Mouse (Mus musculus) C2C12 (cell line): ENCODE results near the gene Clybl. TPM values are rescaled to one million over a fixed set of nuclear protein-coding genes. Genes with fewer than 3 reads are reported as not detected.

Experiments
- H3K27me3 ChIP-seq: one replicate; pipeline ENCODE4 v1.6.1; 2011; ENCODE audit not compliant: control insufficient read depth, insufficient read depth, insufficient read length
- H3K36me3 ChIP-seq: one replicate; pipeline ENCODE4 v1.6.1; 2011; ENCODE audit not compliant: control insufficient read depth, insufficient read depth
- H3K4me3 ChIP-seq: one replicate; pipeline ENCODE4 v1.5.1; 2011; ENCODE audit warnings: mild to moderate bottlenecking, control low read depth; ENCODE audit not compliant: poor library complexity, insufficient read depth, severe bottlenecking
- H3K79me2 ChIP-seq: one replicate; pipeline ENCODE4 v1.6.1; 2011; ENCODE audit not compliant: control insufficient read depth, insufficient read depth
- H3K79me3 ChIP-seq: one replicate; pipeline ENCODE4 v1.6.1; 2011; ENCODE audit warnings: low read depth, control low read depth
- H3ac ChIP-seq: one replicate; pipeline ENCODE3; 2011; ENCODE audit warnings: low read depth; ENCODE audit not compliant: control insufficient read depth, insufficient read length
- CEBPB ChIP-seq: IDR thresholded peaks from one replicate; pipeline ENCODE4 v1.6.1; 2011; ENCODE audit warnings: low read depth, mild to moderate bottlenecking, control low read depth, moderate library complexity
- CTCF ChIP-seq: IDR thresholded peaks from one replicate; pipeline ENCODE4 v1.5.1; 2011; ENCODE audit not compliant: control insufficient read depth, insufficient read depth, insufficient read length
- FOSL1 ChIP-seq: IDR thresholded peaks from one replicate; pipeline ENCODE4 v1.8.0; 2011; ENCODE audit warnings: mild to moderate bottlenecking, low read length; ENCODE audit not compliant: poor library complexity, insufficient read depth, severe bottlenecking
- MAX ChIP-seq: IDR thresholded peaks from one replicate; pipeline ENCODE4 v1.6.1; 2011; ENCODE audit warnings: mild to moderate bottlenecking, control low read depth
- MYOD1 ChIP-seq: IDR thresholded peaks from one replicate; pipeline ENCODE4 v1.6.1; 2011; ENCODE audit warnings: low read depth; ENCODE audit not compliant: control insufficient read depth, insufficient read length
- MYOG ChIP-seq: IDR thresholded peaks from one replicate; pipeline ENCODE4 v1.6.1; 2011; ENCODE audit not compliant: control insufficient read depth, insufficient read length; ENCODE audit errors: extremely low read depth
- USF1 ChIP-seq: IDR thresholded peaks from one replicate; pipeline ENCODE4 v1.6.1; 2011; ENCODE audit warnings: low read depth, mild to moderate bottlenecking, control low read depth, moderate library complexity
- polyA plus RNA-seq: library from polyadenylated mRNA; unstranded; fragments of >200 nt; fragmentation: generic; extraction: Trizol; gene quantifications from one replicate; pipeline ENCODE4 v1.2.1, GENCODE M21; 2012; ENCODE audit warnings: missing spikeins

Gene Clybl
- polyA plus RNA-seq, 1 experiment = 5.2 TPM

GRCm38 (mm10) chr14:122145374-122145773 is 36.1 kb upstream of the Clybl start:
- no peak overlapping the region for H3K4me3 ChIP-seq
- no peaks in the 10 kb centered on the region for H3K27me3 ChIP-seq
- no peaks in the 10 kb centered on the region for H3K79me2 ChIP-seq
- H3ac ChIP-seq = no peak overlapping the region
- peaks cover 95% of the 10 kb centered on the region for H3K36me3 ChIP-seq
- TF ChIP-seq CTCF (no peak), MAX (no peak), MYOD1 (no peak), MYOG (no peak), USF1 (no peak), FOSL1 (no peak), CEBPB (no peak)
- no peaks in the 10 kb centered on the region for H3K79me3 ChIP-seq

- H3K36me3 ChIP-seq = peaks cover 97% of the 10 kb centered on the region
- no peak for TF ChIP-seq MYOD1
- no peak for TF ChIP-seq CEBPB
- TF ChIP-seq MAX = no peak
- no peak for TF ChIP-seq MYOG
- no peak for TF ChIP-seq FOSL1
- no peak for TF ChIP-seq USF1
- H3ac ChIP-seq = no peak overlapping the region
- no peaks in the 10 kb centered on the region for H3K79me3 ChIP-seq
- H3K4me3 ChIP-seq = no peak overlapping the region
- no peaks in the 10 kb centered on the region for H3K79me2 ChIP-seq
- H3K27me3 ChIP-seq = no peaks in the 10 kb centered on the region
Observed at GRCm38 (mm10) chr14:122150616-122151015, 30.9 kb upstream of the Clybl start.

GRCm38 (mm10) chr14:122157738-122158137 is 23.8 kb upstream of the Clybl start:
- no peak overlapping the region for H3ac ChIP-seq
- no peak overlapping the region for H3K4me3 ChIP-seq
- H3K27me3 ChIP-seq = no peaks in the 10 kb centered on the region
- H3K79me3 ChIP-seq = no peaks in the 10 kb centered on the region
- H3K36me3 ChIP-seq = peaks cover 63% of the 10 kb centered on the region
- no peak for TF ChIP-seq CEBPB
- no peak for TF ChIP-seq MYOG
- TF ChIP-seq CTCF = no peak
- no peak for TF ChIP-seq MYOD1
- no peak for TF ChIP-seq MAX
- no peak for TF ChIP-seq USF1
- TF ChIP-seq FOSL1 = no peak
- H3K79me2 ChIP-seq = no peaks in the 10 kb centered on the region

- Histone ChIP-seq H3K36me3 (peaks cover 32% of the 10 kb centered on the region), H3K79me2 (no peaks in the 10 kb centered on the region), H3K27me3 (no peaks in the 10 kb centered on the region), H3ac (no peak overlapping the region), H3K4me3 (no peak overlapping the region), H3K79me3 (no peaks in the 10 kb centered on the region)
- TF ChIP-seq FOSL1 (no peak), USF1 (no peak), CEBPB (no peak), CTCF (no peak), MYOD1 (no peak), MYOG (no peak), MAX (no peak)
Observed at GRCm38 (mm10) chr14:122160916-122161315, 20.6 kb upstream of the Clybl start.

GRCm38 (mm10) chr14:122168912-122169311 is 12.6 kb upstream of the Clybl start:
- H3K27me3 ChIP-seq = no peaks in the 10 kb centered on the region
- H3K79me3 ChIP-seq = no peaks in the 10 kb centered on the region
- H3K79me2 ChIP-seq = no peaks in the 10 kb centered on the region
- H3K36me3 ChIP-seq = no peaks in the 10 kb centered on the region
- no peak for TF ChIP-seq CTCF
- TF ChIP-seq MYOG = no peak
- TF ChIP-seq CEBPB = no peak
- TF ChIP-seq MYOD1 = no peak
- no peak for TF ChIP-seq USF1
- TF ChIP-seq FOSL1 = no peak
- TF ChIP-seq MAX = no peak
- H3K4me3 ChIP-seq = no peak overlapping the region
- no peak overlapping the region for H3ac ChIP-seq

- H3K4me3 ChIP-seq = no peak overlapping the region
- no peak overlapping the region for H3ac ChIP-seq
- no peaks in the 10 kb centered on the region for H3K36me3 ChIP-seq
- TF ChIP-seq MAX (no peak), MYOG (no peak), CTCF (no peak), FOSL1 (no peak), USF1 (no peak), CEBPB (no peak), MYOD1 (no peak)
- no peaks in the 10 kb centered on the region for H3K79me2 ChIP-seq
- H3K79me3 ChIP-seq = no peaks in the 10 kb centered on the region
- no peaks in the 10 kb centered on the region for H3K27me3 ChIP-seq
Observed at GRCm38 (mm10) chr14:122170202-122170781, 11.2 kb upstream of the Clybl start.
